Mouse (Mus musculus) MEL (cell line): ENCODE measurements around the gene G430095P16Rik. TPM values are rescaled to one million over a fixed set of nuclear protein-coding genes. Genes with fewer than 3 reads are reported as not detected.

Experiments used
- DNase-seq: peaks from one replicate; pipeline ENCODE4 v3.0.0; 2011; ENCODE audit warnings: low read depth, low spot score
- H3K27ac ChIP-seq: 2 replicates; pipeline ENCODE4 v1.5.1; 2012; ENCODE audit warnings: low read depth, mild to moderate bottlenecking, control low read depth, low read length, moderate library complexity; ENCODE audit not compliant: control insufficient read depth
- H3K27me3 ChIP-seq, 2 experiments: fragments of 150-350 bp in 1 of 2; sonication (generic) in 1 of 2; 2 replicates each; pipeline ENCODE4 v1.6.1; 2012; ENCODE audit warnings: low read length in 2 of 2, mild to moderate bottlenecking in 2 of 2, improper control_type of control experiment in 1 of 2, moderate library complexity in 1 of 2; ENCODE audit not compliant: insufficient read depth in 2 of 2, control insufficient read depth in 1 of 2
- H3K36me3 ChIP-seq, 2 experiments: 2 replicates each; pipeline ENCODE4 v1.6.1; 2012 to 2014; ENCODE audit warnings: low read length in 2 of 2, improper control_type of control experiment in 1 of 2, inconsistent platforms in 1 of 2, mild to moderate bottlenecking in 1 of 2; ENCODE audit not compliant: insufficient read depth in 2 of 2, control insufficient read depth in 1 of 2
- H3K4me1 ChIP-seq, 2 experiments: fragments of 150-350 bp in 1 of 2; sonication (generic) in 1 of 2; 2 replicates each; pipeline ENCODE4 v1.6.1; 2012; ENCODE audit warnings: low read length in 2 of 2, improper control_type of control experiment in 1 of 2, mild to moderate bottlenecking in 1 of 2; ENCODE audit not compliant: insufficient read depth in 2 of 2, control insufficient read depth in 1 of 2
- H3K4me3 ChIP-seq, 2 experiments: fragments of 150-350 bp in 1 of 2; sonication (generic) in 1 of 2; 2 replicates each; pipeline ENCODE4 v1.5.1; 2012; ENCODE audit warnings: low read depth in 2 of 2, low read length in 2 of 2, mild to moderate bottlenecking in 2 of 2, moderate library complexity in 2 of 2, control low read depth in 1 of 2, improper control_type of control experiment in 1 of 2; ENCODE audit not compliant: control insufficient read depth in 1 of 2, insufficient read depth in 1 of 2
- H3K79me2 ChIP-seq: 2 replicates; pipeline ENCODE4 v1.6.1; 2012; ENCODE audit warnings: mild to moderate bottlenecking, low read length, moderate library complexity; ENCODE audit not compliant: control insufficient read depth, poor library complexity, insufficient read depth
- H3K9ac ChIP-seq: 2 replicates; pipeline ENCODE4 v1.6.1; 2012; ENCODE audit warnings: low read depth, mild to moderate bottlenecking, control low read depth, low read length, moderate library complexity; ENCODE audit not compliant: control insufficient read depth, poor library complexity, severe bottlenecking
- H3K9me3 ChIP-seq: fragments of 150-350 bp; sonication (generic); replicated peaks from 2 replicates; pipeline ENCODE4 v1.6.1; 2012; ENCODE audit warnings: mild to moderate bottlenecking, low read length, improper control_type of control experiment, moderate library complexity; ENCODE audit not compliant: insufficient read depth
- BHLHE40 ChIP-seq: IDR thresholded peaks from 2 replicates; pipeline ENCODE4 v1.6.1; 2012; ENCODE audit warnings: low read depth, mild to moderate bottlenecking, inconsistent platforms, low read length, improper control_type of control experiment, borderline replicate concordance
- ELF1 ChIP-seq: IDR thresholded peaks from 2 replicates; pipeline ENCODE4 v1.6.1; 2014; ENCODE audit warnings: low read depth, mild to moderate bottlenecking, inconsistent platforms, low read length, improper control_type of control experiment, moderate library complexity
- GATA1 ChIP-seq: IDR thresholded peaks from 2 replicates; pipeline ENCODE4 v1.6.1; 2011; ENCODE audit warnings: low read depth, low read length, improper control_type of control experiment
- MXI1 ChIP-seq: IDR thresholded peaks from 2 replicates; pipeline ENCODE4 v1.6.1; 2011; ENCODE audit warnings: mild to moderate bottlenecking, low read depth, low read length, improper control_type of control experiment
- NELFE ChIP-seq: IDR thresholded peaks from 2 replicates; pipeline ENCODE4 v1.6.1; 2011; ENCODE audit warnings: low read depth, low read length, improper control_type of control experiment
- POLR2AphosphoS2 ChIP-seq: IDR thresholded peaks from 2 replicates; pipeline ENCODE4 v1.6.1; 2011; ENCODE audit warnings: low read length, improper control_type of control experiment
- POLR2AphosphoS5 ChIP-seq: IDR thresholded peaks from 2 replicates; pipeline ENCODE4 v1.6.1; 2012; ENCODE audit warnings: low read depth, borderline replicate concordance, mild to moderate bottlenecking, inconsistent platforms, low read length, moderate library complexity, mixed read lengths
- SIN3A ChIP-seq: IDR thresholded peaks from 2 replicates; pipeline ENCODE4 v1.6.1; 2012; ENCODE audit warnings: low read length, improper control_type of control experiment, inconsistent platforms
- SMC3 ChIP-seq: IDR thresholded peaks from 2 replicates; pipeline ENCODE4 v1.6.1; 2011; ENCODE audit warnings: low read depth, low read length, improper control_type of control experiment
- polyA plus RNA-seq, 2 experiments: library from polyadenylated mRNA; stranded (reverse) in 1 of 2; unstranded in 1 of 2; fragments of >175 nt in 1 of 2; fragments of >200 nt in 1 of 2; gene quantifications; 2 replicates each; pipeline versions ENCODE4 v1.2.1 to v1.2.4; 2012; ENCODE audit warnings: low replicate concordance in 2 of 2, low read depth in 1 of 2; ENCODE audit not compliant: insufficient read length in 2 of 2, insufficient read depth in 1 of 2, missing spikeins in 1 of 2
- total RNA-seq: library from RNA; depleted of rRNA; stranded (reverse); fragments of 300-350 nt; gene quantifications from 2 replicates; pipeline ENCODE4 v1.2.3, GENCODE M21; 2012

Gene G430095P16Rik
- total and polyA plus RNA-seq, 3 experiments = 5.6 to 17.1 TPM; not detected in 1

DNA sequence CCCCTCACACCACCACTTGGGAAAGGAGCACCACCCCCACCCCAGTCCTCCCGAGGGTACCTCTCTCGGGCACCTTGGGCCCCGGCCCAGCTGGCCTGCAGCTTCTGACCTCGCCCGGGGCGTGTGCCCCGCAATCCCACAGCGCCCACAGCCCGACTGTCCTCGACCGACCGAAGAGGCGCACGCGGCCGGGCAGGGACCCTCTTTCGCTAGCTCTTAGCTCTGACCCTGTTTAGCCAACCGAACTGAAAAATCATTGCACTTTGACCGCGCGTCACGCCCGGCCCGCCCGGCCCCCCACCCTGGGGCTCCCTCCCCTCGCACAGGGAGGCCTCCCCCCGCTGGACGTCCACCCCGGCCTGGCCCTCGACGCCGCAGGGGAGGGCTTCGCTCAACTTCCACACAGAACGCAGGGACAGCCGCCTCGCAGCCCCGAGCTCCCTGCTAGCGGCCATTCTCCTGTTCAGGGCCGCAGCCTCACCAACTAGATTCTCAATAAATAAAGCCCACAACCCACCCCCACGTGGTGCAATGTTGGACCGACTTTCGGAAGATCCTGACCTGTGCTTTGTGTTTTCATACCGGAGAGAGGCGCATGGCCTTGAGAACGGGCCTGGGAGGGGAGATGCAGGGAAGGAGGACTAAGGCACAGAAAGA lies 16.1 kb upstream of the G430095P16Rik start:
- H3K79me2 ChIP-seq = peaks cover 31% of the 10 kb centered on the region
- H3K9ac ChIP-seq = peak overlapping the region; percentile 98
- no peaks in the 10 kb centered on the region for H3K27me3 ChIP-seq
- 0 out of 2 replicates have a peak overlapping the region, but pooled peaks have one; percentile 98 for H3K27ac ChIP-seq
- peak; percentile 44 for DNase-seq
- no peaks in the 10 kb centered on the region for H3K9me3 ChIP-seq
- H3K36me3 ChIP-seq = peaks cover 0 to 8% of the 10 kb centered on the region in 2 experiments; a peak in 2 of 4 replicates
- no peak overlapping the region for H3K4me3 ChIP-seq
- peaks cover 0 to 9% of the 10 kb centered on the region in 2 experiments; a peak in 2 of 4 replicates for H3K4me1 ChIP-seq
- TF ChIP-seq SIN3A (no peak), POLR2AphosphoS2 (0 out of 2 replicates have a peak, but pooled peaks have one; percentile 19)

DNA sequence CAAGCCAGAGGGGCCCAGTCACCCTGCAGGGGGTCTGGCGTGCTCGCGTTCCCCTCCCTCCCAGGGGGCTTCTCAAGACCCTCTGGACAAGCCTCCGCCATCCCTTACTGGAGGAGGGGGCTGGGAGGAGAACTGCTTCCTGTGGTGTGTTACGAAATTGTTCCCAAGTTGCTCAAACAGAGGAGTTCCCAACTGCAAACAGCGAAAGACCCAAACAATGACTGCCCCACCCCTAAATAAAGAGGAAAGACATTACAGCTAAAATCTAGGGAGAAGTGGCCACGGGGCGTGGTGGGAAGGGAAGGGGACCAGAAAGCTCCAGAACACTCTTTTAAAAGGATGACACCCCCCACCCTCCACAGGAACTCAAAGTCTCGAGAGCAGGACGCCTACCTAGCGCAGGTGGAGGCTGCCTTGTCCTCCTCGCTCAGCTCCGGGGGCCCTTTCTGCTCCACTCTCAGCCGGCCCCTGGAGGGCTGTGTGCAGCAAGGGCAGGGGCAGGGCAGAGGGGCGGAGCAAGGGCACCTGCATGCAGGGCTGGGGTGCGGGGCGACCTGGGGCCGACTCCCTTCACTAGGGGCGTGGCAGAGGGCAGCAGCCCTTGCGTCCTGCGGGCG lies 15.4 kb upstream of the G430095P16Rik start:
- H3K9ac ChIP-seq = no peak overlapping the region
- no peaks in the 10 kb centered on the region for H3K9me3 ChIP-seq
- DNase-seq = peak; percentile 44
- no peak overlapping the region for H3K4me3 ChIP-seq
- peaks cover 24% of the 10 kb centered on the region for H3K79me2 ChIP-seq
- H3K27ac ChIP-seq = no peak overlapping the region
- H3K27me3 ChIP-seq = no peaks in the 10 kb centered on the region
- peaks cover 0 to 9% of the 10 kb centered on the region in 2 experiments; a peak in 2 of 4 replicates for H3K4me1 ChIP-seq
- peaks cover 0 to 8% of the 10 kb centered on the region in 2 experiments; a peak in 2 of 4 replicates for H3K36me3 ChIP-seq
- TF ChIP-seq NELFE = no peak
- 0 out of 2 replicates have a peak, but pooled peaks have one; percentile 74 for TF ChIP-seq POLR2AphosphoS5

DNA sequence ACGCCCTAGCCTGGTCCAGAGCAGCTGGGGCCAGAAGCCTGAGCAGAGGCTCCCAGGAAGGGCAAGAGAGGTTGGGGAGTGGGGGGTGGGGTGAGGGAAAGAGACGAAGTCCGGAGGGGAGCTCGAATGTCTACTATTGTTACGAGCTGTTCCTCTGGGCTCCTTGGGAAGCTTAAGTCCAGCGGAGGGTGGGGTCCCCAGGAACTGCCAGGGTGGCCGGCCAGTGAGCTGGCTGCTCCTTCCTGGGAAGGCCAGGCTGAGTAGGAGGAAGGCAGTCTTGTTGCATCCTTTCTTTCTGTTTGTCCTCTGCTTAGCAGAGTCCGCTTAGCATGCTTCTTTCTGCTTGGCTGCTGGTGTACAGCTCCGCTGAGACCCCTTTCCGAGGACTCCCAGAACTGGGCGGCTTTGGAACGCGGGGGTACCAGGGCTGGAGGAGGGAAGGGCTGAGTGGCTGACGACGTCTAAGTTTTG lies 14.7 kb upstream of the G430095P16Rik start:
- Histone ChIP-seq H3K4me1 (peaks cover 0 to 8% of the 10 kb centered on the region in 2 experiments; a peak in 2 of 4 replicates), H3K79me2 (peaks cover 17% of the 10 kb centered on the region), H3K36me3 (peaks cover 0 to 8% of the 10 kb centered on the region in 2 experiments; a peak in 2 of 4 replicates), H3K9ac (no peak overlapping the region), H3K27ac (no peak overlapping the region), H3K27me3 (no peaks in the 10 kb centered on the region), H3K9me3 (no peaks in the 10 kb centered on the region), H3K4me3 (no peak overlapping the region)
- TF ChIP-seq GATA1 (no peak), MXI1 (no peak), NELFE (no peak), BHLHE40 (no peak), ELF1 (no peak), SIN3A (no peak), SMC3 (no peak), POLR2AphosphoS2 (no peak)
- DNase-seq = no peak
